Mouse (Mus musculus): ENCODE results near the gene Zfp316.

Zfp316 gene

DNA sequence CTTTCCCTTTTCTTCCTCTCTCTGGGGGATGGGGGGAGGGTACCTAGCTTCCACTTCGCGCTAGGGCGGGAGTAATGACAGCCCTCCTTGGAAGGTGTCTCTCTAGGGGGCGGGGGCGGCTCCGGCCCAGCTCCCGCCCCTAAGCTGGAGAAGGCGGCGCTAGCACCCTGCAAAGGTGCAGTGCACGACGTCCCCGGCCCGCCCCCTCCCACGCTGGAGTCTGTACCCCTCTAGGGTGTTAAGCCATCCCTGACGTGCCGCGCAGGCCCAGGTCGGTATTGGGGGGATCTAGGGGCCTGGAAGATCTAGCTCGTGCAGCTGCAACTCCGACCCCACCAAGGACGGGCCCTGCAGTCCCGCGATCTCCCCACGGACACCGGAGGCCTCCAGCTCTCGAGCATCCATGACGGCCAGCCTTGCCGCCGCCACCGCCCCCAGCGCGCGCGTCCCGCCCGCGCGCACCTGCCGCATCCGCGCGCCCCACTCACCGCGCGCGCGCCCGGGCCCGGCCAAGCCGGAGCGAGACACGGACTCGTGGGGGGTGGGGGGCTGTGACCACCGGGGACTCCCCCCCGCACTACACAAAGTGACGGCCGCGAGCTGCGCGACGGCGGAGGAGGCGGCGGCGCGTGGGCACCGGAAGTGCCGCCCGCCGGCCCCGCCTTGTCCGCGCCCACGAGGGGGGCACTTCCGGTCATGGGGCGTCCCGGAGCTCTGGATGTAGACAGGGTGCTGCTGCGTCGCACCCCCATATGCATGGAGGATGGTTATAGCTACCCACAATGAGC is at the start of gene Zfp316:
Gene Zfp316, minus strand, starts transcription at position 660 of the 788 bp plus-strand sequence.
- in situ Hi-C loops (cut with MboI; ENCODE audit: low sequenced_read_pairs): no loop called here

DNA sequence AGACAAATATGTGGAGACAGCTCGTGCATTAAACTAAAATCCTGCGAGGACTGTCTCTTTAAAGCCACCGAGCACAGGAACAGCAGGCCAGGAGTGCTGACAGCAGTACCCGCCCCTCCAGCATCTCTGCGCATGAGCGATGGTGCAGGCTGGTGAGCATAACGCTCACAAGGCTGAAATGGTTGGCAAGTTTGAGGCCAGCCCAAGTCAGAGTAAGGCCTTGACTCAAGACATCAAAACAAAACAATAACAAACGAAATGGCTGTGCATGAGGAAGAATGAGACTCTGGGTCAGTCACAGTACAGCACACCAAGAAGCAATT is 47.4 kb upstream of the Zfp316 start:
- in situ Hi-C loops (cut with MboI; ENCODE audit: low sequenced_read_pairs): no loop called here

DNA sequence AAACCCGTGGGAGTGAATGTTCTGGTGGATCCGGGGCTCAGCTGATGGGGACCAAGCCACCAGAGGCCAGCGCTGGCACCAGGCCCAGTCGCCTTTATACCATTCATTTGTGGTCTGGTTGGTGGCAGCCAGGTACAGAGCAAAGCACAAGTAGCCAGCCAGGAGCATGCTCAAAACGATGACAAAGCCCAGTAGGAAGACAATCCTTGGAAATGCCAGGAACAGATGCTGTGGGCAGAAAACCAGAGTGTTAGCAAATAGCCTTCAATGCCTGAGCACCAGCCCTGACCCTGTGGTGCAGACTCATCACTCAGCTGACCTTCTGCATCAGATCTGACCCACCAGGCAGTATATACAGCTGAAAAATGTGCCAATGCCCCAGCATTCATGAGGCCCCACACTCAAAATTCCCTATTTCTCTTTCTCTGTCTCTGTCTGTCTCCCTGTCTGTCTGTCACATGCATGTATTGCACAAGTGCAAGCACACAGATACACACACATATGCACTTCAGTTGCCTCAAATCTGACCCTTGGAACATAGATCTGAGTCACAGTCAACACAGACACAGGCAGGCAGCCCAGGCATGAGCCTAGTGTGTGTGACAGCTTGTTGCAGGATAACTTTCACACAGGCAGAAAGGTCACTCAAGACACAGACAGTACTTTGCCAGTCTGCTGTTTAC is 46.9 kb upstream of the Zfp316 start:
- in situ Hi-C loops (cut with MboI; ENCODE audit: low sequenced_read_pairs): no loop called here

DNA sequence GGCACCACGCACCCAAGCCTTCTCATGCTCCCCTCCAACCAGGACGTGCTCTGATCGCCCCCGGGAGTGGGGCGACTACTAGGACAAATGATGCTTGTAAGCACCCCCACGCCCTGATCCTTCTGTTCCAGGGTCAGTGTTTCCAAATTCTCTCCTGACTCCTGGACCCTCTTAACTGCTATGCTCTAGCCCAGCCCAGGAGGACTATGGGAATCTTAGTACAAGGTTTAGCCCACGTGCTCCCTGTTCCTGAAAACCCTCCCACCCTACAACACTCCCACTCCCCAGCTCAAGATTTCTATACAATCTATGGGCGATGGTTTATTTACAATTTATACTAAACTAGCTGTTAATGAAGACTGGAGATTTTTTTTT is 45.7 kb upstream of the Zfp316 start:
- in situ Hi-C loops (cut with MboI; ENCODE audit: low sequenced_read_pairs): no loop called here

DNA sequence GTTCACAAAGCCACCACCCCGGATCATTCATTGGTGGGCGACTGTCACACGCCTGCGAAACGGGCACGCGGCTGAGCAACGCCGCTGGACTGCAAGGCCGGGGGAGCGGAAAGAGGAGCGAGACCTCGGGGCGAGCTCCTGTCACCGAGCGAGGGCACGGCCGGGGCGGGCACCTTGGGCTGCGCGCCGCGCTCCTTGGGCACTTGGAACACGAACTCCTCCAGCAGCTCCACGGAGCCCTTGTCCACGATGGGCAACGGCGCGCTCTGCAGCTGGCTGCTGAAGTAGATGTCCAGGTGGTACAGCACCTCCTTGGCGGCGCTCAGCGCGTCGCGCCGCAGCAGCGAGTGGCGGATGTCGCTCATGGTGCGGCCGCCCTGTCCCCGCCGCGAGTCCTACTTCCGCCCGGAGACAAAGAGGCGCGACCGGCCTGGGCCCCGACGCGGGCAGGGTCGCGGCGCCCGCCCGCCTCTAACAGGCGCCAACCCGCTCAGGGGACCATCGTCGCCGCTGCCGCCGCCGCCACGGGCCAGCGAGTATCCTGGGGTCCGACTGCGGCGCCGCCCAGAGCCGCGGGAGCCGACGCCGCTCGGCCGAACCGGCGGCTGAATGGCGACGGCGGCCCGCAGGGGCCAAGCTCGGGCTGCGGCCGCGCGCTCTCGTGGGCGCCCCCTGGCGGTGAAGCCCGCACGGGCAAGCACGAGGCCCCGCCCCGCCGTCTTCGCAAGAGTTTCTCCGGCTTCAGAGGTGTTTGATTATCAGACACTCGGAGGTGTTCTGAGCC is 45.1 kb upstream of the Zfp316 start, which contains the start of gene E130309D02Rik:
Gene E130309D02Rik, minus strand, starts transcription at position 631 of the 784 bp plus-strand sequence.
- in situ Hi-C loops (cut with MboI; ENCODE audit: low sequenced_read_pairs): no loop called here

DNA sequence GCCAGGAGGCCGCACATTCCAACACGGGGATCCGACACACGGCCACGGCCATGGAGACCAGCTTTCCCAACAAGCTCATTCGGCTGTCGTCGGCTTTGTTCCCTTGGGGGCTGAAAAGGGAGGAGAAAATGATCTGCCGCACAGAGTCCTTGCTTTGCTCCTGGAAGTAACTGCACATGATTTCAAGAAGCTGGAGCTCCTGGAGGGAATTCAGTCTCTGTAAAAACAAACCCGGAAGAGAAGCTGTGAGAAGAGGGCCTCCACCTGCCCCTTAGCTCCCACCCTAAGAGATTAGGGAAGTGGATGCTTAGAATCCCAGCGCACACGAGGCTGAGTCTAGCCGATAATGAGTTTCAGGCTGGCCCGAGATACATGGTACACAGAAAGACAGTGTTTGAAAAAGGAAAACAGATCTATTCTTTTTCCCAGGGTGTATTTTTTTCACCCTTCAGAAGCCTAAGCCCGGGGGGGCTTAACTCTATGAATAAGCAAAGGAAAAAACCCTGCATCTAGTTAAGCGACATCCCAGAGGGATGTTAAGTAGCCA is 44.4 kb upstream of the Zfp316 start:
- in situ Hi-C loops (cut with MboI; ENCODE audit: low sequenced_read_pairs): no loop called here

DNA sequence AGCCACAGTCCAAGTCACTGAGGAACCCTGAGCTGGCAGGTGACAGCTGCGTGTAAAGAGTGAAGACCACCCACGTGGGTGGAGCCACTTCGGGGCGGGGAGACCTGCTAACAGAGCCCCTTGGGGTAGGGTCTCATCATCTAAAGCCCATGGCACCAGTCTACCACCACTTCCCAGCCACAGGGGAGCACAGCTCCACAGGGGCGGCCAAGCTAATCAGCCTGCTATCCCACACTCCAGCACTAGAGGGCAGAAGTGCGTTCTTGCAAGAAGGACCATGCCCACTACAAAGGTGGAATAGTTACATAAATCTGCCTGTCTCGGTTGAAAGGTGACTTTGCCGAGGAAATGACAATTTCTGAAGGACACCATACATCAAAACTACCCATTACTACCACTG is 42.1 kb upstream of the Zfp316 start:
- in situ Hi-C loops (cut with MboI; ENCODE audit: low sequenced_read_pairs): no loop called here

DNA sequence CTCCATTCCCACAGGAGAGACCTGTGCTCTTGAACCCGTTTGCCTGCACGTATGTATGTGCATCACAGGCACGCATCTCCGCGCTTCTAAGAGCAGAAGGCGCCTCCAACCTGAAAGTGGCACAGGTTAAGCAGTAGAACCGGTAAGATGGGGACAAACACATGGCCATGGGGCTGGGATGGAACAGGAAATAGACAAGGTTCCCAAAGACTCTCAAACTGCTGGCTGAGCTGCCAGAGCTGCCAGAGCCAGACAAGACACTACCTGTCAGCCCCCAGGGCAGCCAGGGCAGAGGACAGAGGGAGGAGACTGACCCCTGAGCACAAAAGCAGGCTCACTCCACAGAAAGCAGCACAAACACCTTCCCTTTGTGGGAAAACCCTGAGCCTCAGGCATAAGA is 40.1 kb upstream of the Zfp316 start:
- in situ Hi-C loops (cut with MboI; ENCODE audit: low sequenced_read_pairs): no loop called here

DNA sequence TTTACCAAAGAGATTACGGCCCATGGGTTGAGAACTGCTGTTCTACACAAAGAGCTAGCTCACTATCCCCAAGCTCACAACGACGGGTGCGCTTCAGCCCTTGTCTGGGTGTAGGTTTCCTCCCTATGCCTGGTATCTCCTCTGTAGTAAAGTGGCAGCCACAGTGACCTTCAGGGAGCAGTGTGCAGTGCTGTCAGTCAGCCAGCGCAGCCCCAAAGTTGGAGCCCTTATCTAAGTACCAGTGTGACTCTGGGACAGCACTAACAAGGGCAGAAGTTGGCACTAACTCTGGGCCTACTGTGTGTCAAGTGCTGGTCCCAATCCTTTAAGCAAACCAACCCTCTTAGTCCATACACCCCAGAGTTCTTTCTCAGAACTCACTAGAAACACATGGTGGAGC is 39.0 kb upstream of the Zfp316 start:
- in situ Hi-C loops (cut with MboI; ENCODE audit: low sequenced_read_pairs): no loop called here

DNA sequence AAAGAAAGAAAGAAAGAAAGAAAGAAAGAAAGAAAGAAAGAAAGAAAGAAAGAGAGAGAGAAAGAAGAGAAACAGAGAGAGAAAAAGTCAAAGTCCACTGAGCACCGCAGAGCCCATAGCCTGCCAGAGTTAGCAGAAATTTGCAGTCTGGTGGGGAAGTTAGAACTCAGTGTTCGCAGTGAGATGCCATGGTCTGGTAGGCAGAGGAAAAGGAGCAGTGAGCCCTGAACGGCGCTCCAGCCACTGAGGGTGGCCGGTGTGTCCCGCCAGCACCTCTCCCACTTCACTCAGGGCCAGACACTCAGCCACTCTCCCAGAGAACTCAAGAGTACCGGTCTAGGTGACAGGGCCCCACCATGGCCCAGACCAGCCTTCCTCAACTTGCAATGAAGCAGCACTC is 34.4 kb upstream of the Zfp316 start:
- in situ Hi-C loops (cut with MboI; ENCODE audit: low sequenced_read_pairs): no loop called here

DNA sequence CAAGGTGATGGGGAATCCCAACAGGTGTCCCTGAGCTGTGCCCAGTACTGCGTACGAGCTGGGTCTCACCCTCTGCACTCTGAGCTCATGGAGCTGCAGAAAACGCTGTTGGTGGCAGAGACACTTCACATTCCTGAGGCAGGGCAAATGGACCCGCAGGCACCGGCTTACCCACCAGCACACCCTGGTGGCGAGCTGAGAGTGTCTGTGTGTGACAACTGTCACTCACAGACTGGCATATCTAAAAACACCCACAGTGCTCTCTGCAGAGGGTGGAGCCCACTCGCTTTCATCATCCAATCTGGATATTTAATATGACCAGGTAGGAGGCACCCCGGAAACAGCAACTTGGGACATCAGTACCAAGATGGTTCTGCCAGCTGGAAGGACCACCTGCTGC is 31.5 kb upstream of the Zfp316 start:
- in situ Hi-C loops (cut with MboI; ENCODE audit: low sequenced_read_pairs): no loop called here

DNA sequence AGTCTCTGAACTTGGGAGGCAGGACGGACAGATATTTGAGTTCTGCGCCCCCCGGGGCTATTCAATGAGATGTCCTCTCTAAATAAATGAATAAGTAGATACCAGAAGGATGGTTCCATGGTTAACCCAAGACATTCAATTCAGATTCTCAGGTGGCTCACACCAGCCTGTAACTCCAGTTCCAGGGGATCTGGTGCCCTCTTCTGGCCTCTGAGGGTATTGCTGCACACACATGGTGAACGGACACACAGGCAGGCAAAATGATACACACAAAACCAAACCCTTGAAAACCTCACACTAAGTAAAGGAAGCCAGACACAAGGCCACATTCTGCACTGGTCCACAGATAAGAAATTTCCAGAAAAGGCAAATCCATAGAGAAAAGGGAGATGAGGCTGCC is 29.9 kb upstream of the Zfp316 start:
- in situ Hi-C loops (cut with MboI; ENCODE audit: low sequenced_read_pairs): no loop called here

DNA sequence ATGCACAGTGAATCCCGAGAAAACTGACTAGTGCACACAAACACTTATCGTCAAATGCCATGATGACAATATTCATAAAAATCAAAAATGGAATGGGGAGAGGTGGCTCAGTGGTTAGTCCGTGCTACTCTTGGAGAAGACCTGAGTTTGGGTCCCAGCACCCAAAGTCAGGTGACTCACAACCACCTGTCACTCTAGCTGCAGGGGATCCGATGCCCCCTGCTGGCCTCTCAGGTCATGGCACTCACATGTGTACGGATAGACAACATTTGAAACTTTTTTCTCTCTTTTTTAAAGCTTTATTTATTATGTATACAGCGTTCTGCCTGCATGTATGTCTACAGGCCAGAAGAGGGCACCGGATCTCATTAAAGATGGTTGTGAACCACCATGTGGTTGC is 28.6 kb upstream of the Zfp316 start:
- in situ Hi-C loops (cut with MboI; ENCODE audit: low sequenced_read_pairs): no loop called here

DNA sequence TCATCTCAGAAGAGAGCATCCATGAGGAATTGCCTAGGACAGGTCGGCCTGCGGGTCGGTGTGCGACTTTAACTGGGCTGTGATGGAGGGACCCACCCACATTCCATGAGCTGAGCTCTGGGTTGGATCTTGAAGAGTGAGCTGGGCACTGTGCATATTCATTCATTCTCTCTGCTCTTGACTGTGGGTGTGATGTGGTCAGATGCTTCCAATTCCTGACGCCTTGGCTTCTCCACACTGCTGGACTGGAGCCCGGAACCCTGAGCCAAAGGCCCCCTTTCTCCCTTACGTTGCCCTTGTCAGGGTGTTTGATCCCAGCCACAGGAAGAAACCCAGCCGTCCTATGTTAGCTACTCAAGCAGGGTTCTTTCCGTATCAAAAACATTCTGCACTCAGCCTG is 28.2 kb upstream of the Zfp316 start:
- in situ Hi-C loops (cut with MboI; ENCODE audit: low sequenced_read_pairs): no loop called here

DNA sequence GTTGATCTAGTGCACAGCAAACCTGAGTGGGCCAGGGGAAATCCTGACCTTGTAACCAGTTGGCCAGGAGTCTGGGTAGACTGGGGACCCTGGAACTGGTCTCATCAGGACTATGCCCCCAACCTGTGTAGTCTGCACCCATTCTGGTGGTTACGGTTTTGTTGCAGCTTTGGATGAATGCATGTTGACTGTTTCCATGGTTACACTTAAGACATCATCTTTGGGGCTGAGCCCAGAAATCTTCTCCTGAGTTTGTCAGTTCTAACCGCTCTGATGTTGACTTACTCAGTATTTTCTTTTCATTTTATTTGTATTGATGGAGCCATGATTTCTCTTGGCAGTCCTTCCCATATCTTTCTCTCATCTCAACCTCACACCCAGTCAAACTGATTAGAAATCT is 25.5 kb upstream of the Zfp316 start:
- in situ Hi-C loops (cut with MboI; ENCODE audit: low sequenced_read_pairs): no loop called here

DNA sequence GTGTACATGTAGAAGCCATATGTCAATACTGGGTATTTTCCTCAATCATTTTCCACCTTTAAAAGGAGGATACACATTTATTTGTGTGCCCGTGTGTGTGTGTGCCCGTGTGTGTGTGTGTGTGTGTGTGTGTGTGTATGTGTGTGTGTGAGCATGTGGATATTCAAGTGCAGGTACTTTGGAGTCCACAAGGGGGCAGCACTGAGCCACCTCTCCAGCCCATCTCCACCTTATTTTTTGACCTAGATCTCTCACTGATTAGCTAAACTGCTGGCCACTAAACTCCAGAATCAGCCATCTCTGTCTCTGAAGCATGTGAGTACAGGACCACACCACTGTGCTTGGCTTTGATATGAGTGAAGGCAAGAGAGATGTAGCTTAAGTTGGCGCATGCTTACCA is 25.0 kb upstream of the Zfp316 start:
- in situ Hi-C loops (cut with MboI; ENCODE audit: low sequenced_read_pairs): no loop called here

DNA sequence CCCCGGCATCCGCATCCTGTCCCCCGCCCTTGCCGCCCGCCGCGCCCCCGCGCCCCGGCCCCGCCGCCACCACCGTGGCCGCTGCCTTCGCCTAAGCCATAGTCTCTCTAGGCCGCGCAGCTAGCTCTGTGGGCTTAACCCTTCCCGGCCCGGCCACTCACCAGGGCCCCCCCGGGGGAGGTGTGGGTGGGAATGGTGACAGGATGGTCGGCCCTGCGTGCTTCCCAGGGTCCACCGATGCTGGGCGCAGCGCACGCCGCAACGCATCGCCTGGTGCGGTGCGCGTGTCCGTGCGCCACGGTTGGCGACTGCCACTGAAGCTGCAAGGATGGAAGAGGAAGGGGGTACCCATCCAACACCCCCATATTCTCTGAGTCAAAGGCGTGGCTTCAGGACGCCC is 23.6 kb upstream of the Zfp316 start, which contains the start of gene Zfp853:
Gene Zfp853, minus strand, starts transcription at position 220 of the 400 bp plus-strand sequence.
- in situ Hi-C loops (cut with MboI; ENCODE audit: low sequenced_read_pairs): no loop called here

DNA sequence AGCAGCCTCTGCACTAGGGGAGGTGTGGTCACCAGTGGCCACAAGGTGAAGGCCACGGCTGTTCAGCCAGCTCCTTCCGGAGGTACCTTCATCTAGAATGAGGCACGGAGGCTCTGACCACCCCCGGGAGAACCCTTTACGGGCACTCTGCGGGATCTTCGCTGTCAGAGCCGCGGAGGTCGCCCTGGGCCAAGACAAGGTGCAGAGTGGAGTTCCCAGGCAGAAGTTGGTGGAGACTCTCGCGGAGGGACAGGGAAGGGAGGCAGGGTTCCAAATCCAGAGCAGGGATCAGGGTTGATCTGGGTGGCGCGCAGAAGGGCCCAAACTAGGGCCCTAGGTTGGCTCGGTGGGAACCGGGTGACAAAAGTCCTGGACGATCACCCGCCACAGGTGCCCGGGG is 23.1 kb upstream of the Zfp316 start:
- in situ Hi-C loops (cut with MboI; ENCODE audit: low sequenced_read_pairs): no loop called here

DNA sequence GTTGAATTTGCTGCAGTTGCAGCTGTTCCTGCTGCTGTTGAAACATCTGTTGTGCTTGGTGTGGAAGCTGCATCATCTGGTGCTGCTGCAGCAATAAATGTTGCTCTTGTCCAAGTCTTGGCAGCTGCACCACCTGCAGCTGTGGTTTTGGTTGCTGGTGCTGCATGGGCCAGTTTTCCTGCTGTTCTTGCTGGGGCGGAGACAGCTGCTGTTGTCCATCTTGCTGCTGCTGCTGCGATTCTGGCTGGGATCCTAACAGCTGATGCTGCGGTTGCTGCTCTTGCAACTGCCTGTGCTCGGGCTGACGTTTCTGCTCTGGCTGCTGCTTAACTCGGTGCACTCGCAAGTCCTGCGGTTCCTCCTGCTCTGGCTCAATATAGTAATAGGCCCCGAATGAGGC is 19.5 kb upstream of the Zfp316 start:
- in situ Hi-C loops (cut with MboI; ENCODE audit: low sequenced_read_pairs): no loop called here

DNA sequence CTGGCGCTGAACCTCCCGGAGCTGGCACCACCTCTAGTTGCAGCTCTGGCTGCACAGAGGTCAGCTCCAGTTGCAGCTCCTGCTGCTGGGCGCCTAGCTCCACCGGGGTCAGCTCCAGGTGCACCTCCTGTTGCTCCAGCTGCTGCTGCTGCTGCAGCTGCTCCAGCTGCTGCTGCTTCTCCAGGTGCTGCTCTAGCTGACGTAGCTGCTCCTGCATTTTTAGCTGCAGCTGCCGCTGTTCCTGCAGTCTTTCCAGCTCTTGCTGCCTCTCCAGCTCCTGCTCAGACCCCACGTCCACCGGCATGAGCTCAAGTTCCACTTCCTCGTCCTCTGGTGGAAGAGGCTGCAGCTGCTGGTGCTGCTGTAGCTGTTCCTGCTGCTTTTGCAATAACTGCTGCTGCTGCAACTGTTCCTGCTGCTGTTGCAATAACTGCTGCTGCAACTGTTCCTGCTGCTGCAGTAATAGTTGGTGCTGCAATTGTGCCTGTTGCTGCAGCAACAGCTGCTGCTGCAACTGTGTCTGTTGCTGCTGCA is 18.6 kb upstream of the Zfp316 start:
- in situ Hi-C loops (cut with MboI; ENCODE audit: low sequenced_read_pairs): no loop called here

DNA sequence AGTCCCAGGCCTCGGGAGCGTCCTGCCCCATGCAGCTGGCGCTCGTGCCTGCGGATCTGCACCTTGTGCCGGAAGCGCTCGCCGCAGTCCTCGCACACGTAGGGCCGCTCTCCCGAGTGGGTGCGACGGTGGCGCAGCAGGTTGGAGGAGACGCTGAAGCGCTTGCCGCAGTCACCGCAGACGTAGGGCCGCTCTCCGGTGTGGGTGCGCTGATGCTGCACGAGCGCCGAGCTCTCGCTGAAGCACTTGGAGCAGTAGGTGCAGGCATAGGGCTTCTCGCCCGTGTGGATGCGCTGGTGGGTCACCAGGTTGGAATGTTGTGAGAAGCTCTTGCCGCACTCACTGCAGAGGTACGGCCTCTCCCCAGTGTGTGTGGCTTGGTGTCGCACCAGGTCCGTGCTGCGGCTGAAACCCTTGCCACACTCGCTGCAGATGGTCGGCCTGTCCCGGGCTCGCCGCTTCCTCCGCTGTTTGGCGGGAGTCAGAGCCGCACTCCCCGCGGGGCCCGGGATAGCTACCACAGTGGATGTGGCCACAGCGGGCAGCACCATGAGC is 18.0 kb upstream of the Zfp316 start:
- in situ Hi-C loops (cut with MboI; ENCODE audit: low sequenced_read_pairs): no loop called here
